Mouse (Mus musculus) frontal cortex, adult 2 months (tissue): Measurements from ENCODE around the gene Calr3. TPM values are rescaled to one million over a fixed set of nuclear protein-coding genes. Genes with fewer than 3 reads are reported as not detected.

Experiments
- DNase-seq, 2 experiments: peaks; one replicate each; pipeline ENCODE4 v3.0.0; 2022; ENCODE audit warnings: low spot score in 1 of 2; ENCODE audit errors: extremely low spot score in 1 of 2
- polyA plus RNA-seq: library from polyadenylated mRNA; depleted of rRNA; stranded (reverse); fragments of >200 nt; gene quantifications from 2 replicates; pipeline ENCODE4 v1.2.3, GENCODE M21; 2012; rRNA removed

Gene Calr3
- polyA plus RNA-seq, result 0.58 and 0.61 TPM in 2 replicates

DNA sequence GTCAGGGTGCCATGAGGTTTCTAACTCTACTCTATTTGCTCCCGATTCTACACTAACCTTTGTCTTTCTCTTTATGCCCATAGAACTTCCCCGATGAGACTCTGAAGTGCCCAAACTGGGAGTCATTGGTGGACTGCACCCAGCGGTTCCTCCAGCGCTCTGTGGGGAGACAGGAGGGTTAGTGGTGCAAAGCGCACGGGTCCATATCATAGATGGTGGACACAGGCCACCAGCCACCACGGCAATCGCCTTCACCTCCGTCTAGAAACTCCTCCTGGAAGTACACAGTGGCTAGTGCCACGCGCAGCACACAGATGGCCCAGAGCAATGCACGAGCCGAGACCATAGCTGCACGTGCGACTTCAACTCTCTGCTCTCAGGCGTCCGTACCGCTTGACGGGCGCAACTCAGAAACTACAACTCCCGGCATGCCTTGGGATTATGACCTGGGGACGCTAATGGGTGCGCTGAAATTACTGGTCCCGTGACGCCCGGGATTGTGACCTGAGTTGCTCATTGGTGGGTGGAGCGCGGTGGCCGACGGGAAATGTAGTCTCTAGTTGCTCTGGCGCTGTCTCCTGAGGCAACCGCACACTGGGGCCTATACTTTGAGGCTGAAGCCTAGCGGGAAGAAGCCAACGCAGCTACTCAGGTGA, at the start of gene Calr3, which contains the start of gene 1700030K09Rik:
TSS of gene Calr3 (minus strand) at position 533 of the 656 bp plus-strand sequence.
TSS of gene 1700030K09Rik (plus strand) at position 543 of the 656 bp plus-strand sequence.
- DNase-seq, result peak; percentile 98 to 99

DNA sequence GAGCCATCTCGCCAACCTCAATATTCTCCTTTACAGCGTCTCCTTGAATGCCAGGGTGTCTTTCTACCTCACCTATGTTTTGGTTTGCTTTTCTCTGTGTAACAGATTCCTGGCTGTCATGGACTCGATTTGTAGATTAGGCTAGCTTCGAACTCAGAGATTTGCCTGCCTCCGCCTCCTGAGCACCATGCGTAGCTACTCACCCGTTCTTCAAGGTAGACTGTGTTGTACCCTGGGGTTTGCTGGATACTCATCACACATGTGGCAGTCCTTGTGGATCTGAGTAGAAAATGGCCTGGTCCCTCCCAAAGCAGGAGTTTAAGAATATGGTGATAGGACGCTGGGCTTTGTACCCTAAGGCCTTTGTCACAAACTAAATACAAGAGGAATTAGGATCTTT, 49.7 kb upstream of the Calr3 start:
- DNase-seq, result no peak

DNA sequence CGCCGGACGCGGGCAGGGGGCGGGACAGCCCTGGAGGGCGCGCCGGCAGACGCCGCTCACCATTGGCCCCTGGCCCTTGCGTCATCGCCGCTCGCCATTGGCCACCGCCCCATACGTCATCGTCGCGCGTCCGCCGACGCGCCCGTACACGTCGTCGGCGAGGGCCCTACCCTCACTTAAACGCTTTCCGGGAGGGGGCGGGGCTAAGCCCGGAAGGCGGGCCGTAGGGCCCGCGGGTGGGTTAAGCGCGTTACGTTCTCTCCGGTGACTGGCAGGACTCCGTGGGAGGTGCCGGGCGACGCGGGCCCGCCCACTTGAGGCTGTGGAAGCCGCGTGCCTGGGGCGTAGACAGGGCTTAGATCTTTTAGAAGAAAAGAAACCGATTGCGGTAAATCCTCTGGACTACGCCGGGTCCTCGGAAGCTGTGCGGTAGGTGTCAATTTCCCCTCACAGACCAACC, 49.0 kb upstream of the Calr3 start:
- DNase-seq, result peak; percentile 98 to 99

DNA sequence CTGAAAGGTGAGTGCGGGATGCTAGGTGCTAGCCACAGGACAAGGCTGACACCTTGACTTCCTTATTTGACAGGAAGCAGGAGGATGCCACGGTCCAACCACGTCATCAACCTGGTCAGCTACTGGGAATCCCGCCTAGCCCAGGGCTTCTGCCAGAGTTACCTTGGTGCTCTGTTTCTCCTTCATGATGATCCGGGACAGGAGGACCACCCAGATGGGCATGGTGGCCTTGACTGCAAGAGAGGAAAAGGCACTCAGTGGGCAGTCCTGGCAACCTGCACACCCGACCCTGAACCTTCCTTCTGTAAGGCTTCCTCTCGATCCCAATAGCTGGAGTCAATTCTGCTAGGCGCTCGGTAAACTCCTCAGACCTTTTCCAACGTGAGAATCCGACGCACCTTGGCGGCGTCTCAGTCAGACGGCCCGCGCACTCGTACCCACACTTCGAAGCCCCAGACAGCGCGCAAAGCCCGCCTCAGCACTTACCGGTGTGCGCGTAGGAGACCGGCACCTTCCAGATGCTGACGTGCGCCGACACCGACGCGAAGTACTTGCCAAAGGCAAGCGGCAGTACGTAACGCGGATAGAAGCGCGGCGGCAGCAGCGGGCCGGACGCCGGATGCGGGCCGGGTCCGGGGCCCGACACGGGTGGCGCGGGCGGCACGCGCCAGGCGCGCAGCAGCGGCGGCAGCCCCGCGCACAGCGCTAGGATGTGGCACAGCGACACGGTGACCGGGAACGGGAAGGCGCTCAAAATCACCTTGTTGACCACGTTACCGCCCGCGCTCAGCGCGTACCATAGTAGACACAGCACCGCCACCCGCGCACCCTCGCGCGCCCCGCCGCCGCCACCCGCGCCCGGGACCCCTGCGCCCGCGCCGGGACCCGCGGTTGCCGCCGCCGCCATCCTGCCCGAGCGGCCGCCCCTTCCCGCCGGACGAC, 48.3 kb upstream of the Calr3 start, which contains the start of gene Slc35e1:
TSS of gene Slc35e1 (minus strand) at position 935 of the 942 bp plus-strand sequence.
- peak in 1 of 2 experiments; percentile 53 for DNase-seq

DNA sequence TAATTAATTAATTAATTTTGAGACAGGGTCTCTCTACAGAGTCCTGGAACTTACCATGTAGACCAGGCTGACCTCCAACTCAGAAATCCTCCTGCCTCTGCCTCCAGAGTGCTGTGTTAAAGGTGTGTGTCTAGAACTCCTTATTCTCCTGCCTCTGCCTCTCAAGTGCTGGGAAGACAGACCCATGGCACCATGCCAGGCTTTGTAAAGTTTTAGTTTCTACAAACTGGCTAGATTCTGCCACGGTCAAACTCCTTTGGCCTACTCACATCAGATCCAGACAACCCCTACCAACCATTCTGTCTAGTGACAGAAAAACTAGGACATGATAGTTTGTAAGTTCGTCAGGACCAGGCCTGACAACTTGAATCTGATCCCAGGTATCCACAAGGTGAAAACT, 47.3 kb upstream of the Calr3 start:
- DNase-seq, result no peak

DNA sequence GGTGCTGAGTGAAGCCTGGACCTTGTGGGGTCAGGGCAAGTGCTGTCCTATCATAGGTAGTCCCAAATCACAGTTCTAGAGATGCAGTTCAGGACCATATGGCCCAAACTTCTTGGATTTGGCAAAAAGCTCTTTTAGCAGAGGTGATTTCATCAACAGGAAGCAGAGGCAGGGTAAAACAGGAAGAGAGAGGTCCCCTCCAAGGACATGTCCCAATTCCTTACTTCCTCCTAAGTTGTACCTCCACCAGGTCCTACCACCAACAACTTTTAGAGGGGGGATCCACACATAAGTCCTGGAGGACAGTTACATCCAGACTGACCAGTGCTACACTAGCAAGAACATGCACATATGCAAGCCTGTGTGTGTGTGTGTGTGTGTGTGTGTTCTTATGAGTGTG, 43.3 kb upstream of the Calr3 start:
- DNase-seq, result no peak

DNA sequence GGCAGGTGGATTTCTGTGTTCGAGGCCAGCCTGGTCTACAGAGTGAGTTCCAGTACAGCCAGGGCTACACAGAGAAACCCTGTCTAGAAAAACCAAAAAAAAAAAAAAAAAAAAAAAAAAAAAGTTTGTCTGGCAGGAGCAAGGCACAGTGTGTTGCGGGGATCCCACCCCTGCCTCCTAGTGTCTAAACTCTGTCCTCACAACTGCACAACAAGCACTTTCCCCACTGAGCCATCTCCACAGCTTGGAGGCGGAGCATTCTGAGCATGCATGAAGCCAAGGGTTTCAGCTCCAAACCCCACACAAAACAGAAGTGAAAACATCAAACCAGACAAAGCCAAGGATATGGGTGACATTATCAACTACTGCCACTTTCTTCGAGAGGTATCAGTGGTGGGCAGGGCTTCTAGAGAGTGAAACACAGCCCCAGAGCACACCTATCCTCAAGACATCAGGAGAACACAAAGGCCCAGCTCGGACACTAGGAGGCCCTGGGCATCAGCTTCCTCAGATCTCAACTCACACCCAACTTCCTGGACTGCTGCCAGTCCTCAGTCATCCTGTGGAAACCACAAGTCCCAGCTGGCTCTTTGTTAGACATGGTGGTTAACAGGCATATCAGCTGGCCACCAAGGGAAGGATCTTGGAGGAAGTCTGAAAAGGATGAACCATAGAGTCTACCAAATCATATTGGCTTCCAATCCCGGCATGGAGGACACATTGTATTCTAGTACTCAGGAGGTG, 42.0 kb upstream of the Calr3 start:
- DNase-seq, result peak in 1 of 2 experiments; percentile 31

DNA sequence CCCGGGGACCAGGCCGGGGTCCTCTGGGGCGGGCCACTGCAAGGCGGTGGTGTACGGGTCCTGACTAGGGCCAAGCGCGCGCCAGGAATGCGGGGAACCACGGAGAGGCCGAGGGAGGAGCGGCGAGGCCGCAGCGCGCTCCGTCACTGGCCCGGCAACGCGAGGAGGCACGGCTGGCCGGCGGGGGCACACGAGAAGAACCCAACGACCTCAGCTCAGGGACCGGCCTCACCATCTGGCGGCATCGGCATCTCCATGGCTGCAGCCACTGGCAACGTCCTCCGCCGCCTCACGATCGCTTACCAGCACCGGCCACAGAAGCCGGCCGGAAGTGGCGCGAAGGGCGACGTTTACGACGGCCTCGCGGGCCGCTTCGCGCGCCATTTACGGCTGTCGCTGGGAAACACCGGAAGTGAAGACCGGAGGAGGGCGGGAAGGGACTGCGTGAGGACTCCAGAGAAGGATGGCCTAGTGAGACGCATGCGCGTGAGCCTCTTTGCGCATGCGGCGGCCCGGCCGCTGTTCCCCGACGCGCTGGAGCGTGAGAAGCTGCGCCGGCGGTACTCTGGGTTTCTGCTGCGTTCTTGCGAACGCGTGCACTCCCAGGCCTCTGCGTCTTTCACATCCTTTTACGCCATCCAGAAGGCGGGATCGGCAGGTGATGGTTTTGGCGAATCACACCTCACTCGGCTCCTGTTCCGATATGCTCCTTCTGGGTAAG, 31.3 kb upstream of the Calr3 start, which contains the start of gene Cherp:
TSS of gene Cherp (minus strand) at position 401 of the 721 bp plus-strand sequence.
- DNase-seq, result peak; percentile 96 to 99

DNA sequence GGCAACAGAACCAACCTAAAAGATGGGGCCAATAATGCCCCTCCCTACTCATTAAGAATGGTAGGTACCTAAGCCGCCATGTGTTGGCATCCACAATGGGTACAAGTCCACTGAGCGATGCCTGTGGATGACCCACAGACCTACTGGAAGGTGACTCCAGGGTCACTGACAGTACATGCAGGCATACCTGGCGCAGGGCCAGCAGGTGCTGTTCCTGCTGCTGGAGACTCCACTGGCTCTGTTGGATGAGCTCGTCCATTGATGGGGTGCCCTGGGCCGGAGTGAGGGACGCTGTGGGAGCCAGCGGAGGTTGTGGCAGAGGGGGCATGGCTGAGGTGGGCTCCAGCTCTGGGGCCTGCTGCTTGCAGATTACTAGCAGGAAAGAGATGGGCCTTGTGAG, 27.0 kb upstream of the Calr3 start:
- no peak for DNase-seq

DNA sequence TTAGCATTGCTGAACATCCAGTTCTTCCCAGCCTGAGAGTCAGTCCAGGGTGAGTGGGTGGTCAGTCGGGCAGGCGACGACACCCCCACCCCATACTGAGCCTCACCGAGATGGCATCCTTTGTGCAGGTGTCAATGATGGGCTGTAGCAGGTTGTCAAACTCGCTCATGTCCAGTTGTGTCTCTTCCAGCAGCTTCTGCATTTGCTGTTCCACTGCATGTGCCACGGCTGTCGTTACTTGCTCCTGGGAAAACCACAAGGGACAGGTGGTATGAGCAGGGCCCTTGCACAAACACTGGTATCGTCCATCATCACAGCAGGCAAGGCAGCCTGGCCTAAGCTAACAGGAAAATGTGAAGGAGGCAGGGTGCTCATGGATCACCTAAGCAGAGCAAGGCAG, 26.3 kb upstream of the Calr3 start:
- no peak for DNase-seq

DNA sequence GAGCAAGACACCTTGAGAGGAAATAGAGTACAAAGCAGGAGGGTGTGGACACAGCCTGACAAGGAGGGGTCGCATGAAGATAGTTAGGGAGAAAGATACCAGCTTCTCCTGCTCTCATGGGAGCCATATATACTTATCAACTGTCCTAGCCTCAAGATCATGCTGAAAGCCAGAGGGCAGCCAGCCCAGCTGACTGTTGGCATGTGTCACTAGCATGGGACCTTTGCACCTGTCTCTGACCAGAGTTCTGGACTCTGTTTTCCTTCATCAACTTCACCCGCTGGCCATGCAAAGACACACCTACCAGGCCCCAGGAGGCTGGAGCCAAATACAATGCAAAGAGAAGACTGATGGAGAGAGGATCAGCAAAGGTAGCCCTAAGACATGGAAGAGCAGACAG, 25.6 kb upstream of the Calr3 start:
- DNase-seq, result no peak

DNA sequence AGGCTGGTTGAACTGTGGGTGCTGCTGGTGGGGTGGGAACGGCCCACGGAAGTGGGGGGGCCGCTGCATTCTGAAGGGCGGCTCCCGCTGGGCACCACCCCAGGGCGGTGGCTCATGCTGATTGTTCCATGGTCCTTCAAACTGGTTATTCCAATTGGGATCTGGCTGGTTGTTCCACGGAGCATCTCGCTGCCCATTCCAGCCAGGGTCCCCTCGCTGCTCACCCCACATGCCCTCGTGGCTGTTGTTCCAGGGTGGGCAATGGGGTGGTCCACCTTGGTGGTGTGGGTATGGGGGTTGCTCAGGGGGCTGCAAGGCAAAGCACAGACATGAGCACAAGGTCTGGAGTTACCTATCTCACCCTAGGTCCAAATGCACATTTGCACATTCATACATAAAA, 20.5 kb upstream of the Calr3 start:
- no peak for DNase-seq

DNA sequence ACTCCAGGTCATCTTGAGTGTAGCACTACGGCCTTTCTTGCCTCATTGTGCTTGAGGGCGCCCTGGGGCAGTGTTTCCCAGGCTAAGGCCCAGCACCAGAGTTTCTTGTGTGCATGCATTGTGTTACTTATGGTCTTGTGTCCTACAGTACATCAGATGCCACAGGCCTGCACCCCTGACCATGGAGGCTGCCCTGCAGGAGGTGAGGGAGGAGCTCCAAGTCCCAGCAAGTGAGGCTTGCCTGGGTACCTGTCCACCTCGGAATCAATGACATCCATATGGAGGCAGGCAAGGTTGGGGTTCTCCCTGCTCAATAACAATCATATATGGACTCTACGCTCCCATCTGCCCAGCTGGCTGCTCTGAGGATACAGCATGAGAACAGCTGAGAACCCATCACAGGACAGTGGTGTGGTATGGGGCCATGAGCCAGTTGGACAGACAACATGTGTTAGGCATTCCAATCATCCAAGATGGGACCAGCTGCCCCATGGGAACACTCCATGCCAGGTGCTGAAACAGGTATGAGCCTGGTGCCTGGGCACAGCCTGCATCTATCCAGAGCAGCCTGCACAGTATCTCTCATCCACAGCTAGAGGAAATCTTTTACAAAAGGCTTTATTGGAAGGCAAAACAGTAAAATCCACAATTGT, 16.3 kb upstream of the Calr3 start:
- no peak for DNase-seq

DNA sequence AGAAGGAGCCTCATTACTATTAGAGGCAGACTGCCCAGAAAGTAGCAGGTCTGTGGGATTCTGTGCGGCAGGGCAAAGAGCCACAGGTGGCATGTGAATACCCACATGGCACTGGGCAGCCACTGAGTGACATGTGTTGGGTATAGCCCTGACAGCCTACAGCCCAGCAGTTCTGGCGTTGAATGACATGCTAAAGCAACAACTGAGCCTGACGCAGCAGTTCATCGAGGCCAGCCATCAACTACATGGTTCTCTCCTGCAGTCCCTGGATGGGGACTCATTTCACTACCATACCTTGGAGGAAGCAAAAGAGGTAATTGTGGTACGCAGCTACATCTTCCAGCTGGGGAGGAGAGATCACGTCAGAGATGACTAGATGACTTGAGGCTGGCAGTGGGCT, 14.8 kb upstream of the Calr3 start:
- DNase-seq, result no peak

DNA sequence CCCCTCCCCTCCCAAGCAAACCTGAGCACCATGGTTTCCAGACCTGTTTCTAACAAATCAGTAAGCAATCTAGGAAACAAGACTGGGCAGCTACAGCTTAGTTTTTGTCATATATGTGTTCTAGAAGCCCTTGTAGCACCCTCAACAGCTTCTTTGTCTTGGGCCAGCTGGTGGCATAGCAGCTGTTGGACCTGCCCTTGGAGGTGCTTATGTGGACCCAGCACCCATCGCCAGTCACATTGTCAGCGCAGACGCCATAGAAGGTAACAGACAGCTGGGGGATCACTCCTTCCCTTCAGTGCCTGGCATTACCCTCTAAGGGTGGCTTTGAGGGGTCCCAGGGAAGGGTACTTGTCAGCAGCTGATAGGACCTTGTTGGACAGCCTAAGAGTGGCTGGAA, 14.1 kb upstream of the Calr3 start:
- DNase-seq, result no peak

DNA sequence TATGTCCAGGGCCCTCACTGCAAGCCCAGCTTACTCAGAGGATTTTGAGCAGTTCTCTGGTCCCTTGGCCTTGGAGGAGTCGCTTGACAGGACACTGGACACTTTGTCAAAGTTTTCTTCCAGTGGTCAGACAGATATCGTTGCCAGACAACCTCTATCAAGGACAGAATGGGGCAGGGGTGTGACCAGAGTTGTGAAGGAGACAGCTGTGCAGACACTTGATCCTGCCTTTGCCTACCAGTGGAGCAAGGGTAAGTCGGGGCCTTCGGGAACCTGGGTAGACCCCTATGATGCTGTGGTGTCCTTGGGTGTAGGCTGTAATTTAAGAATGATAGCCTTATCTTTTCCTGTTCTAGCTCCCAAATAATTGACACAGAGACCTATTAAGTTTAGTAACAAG, 11.6 kb upstream of the Calr3 start:
- no peak for DNase-seq

DNA sequence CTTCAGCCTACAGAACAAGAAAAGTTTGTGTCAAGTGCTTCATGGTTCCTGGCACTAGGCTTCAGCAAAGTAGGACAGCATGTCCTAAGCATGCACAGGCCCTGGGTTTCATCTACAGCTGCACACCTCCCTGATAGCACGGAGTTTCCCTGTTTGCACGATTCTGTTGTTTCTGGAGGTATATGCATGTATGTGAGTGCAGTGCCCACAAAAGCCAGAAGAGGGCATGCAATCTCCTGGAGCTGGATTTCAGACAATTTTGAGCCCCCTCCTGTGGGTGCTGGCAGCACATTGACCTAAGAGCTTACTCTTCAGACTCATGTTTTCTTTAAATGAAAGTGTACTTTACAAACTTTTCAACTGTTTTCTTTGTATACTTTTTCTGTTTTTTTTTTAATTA, 10.2 kb upstream of the Calr3 start:
- DNase-seq, result no peak

DNA sequence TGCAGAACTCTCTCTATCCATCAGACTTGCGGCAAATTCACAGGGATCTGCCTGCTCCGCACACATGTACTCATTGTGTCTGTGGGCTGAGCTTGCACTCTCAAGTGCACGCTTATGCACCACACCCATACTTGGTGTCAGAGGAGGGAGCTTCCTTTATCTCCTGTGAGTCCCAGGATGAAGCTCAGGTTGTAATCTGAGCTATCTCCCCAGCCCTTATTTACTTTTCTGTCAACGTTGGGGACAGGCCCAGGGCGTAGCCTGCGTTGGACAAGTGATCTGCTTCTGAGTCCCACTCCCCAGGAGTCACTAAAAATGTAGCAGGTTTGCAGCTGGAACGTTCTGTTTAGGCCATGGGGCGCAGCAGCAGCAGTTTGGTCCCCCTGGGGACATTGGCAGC, 7.8 kb upstream of the Calr3 start:
- no peak for DNase-seq

DNA sequence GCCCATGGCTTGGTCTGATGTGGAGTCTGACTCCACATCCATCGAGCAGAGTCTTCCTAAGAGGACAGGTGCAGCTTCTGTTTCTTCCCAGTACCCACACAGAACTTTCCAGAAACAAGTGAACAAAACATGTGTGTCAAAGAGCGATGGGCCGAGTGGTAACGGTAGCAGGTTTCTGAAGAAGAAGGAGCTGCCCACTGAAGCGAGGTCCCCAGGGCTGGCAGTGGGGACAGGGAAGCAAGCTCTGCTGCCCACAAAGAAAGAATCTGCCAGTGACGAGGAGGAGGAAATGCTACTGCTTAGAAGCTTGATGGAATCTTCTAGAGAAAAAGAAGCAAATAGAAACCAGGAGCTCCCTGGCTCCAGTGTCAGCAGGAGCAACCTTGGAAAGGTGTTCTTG, 1.4 kb upstream of the Calr3 start:
- DNase-seq, result no peak

DNA sequence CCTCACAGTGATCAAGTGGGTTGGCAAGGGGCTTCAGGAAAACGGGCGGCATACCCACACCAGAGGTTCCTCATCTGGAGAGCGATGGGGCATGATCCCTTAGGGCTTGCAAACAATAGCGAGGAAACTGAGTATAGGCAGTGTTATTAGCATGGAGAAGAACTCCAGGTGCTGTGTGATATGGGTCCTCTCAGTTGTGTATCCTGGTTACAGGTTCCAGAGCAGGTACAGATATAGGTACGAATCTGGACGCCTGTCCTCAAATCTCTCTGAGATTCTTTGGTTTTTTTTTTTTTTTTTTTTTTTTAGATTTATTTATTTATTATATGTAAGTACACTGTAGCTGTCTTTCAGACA, 302 bp upstream of the Calr3 start:
- no peak for DNase-seq
